Mouse (Mus musculus) megakaryocyte, adult 5-6 weeks (primary cell): ENCODE data around the gene Arhgap31. TPM values are rescaled to one million over a fixed set of nuclear protein-coding genes. Genes with fewer than 3 reads are reported as not detected.
"Not testable (repeated sequence)": the region's sequence is repeated elsewhere in the genome, so short reads cannot be mapped to it uniquely, and the experiment has no call there.

Experiments
- ATAC-seq: 2 replicates; pipeline ENCODE4 v1.8.0; 2016; ENCODE audit warnings: mild to moderate bottlenecking, inconsistent platforms; ENCODE audit not compliant: poor library complexity, severe bottlenecking
- total RNA-seq, 2 experiments: library from RNA; stranded (forward) in 1 of 2; stranded (reverse) in 1 of 2; fragments of 153-499, 151-499 nt in 1 of 2; fragments of 221-1000, 200-1000 nt in 1 of 2; gene quantifications; 2 replicates each; pipeline versions ENCODE4 v1.2.3 to v1.2.4; 2015 to 2017

The Arhgap31 gene
- total RNA-seq, 2 experiments from 2014 or later = 10.0 to 20.4 TPM

GRCm38 (mm10) chr16:38689786-38690185, 23.3 kb downstream of the Arhgap31 start:
- no peak for ATAC-seq

- ATAC-seq = no peak
Observed at GRCm38 (mm10) chr16:38688531-38689264, 24.4 kb downstream of the Arhgap31 start.

DNA sequence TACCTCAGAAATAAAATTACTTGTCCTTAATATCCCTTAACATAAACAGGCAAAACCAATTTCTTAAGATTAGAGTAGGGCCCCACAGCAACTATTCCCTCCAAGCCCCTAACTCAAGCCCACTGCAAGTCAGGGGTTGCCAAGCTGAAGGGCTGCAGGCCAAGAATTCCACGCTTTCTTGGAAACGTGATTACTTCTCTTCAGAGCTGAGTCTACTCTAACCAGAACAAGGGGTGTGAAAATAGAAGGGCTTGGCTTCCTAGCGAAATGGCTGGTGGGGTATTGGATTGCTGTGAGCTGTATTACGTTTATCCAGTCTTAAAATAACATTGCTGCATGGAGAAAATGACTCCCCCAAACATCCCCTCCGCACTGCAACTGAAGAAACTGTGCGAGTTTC, 25.4 kb downstream of the Arhgap31 start:
- ATAC-seq = no peak

GRCm38 (mm10) chr16:38683094-38683493, 30.0 kb downstream of the Arhgap31 start:
- ATAC-seq = no peak

DNA sequence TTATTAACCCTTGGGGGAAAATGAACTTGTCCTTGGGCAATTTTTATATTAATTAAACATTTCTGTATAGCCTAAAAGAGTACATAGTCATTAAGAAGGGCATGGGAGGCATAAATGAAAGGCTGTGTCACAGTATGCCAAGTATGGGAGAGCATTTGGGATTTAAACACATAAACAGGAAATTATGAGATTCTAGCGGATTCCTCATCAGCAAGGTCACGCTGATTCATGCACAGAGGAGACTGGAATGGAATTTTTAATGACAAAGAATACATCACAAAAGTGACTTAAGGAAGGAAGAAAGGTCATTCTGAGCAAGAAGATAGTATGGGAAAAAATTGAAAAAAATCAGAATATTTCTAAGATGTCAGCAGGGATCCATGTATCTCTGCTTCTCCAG, 31.8 kb downstream of the Arhgap31 start:
- no peak for ATAC-seq

- peak; percentile 68 for ATAC-seq
Observed at GRCm38 (mm10) chr16:38679431-38680021, 33.5 kb downstream of the Arhgap31 start.

GRCm38 (mm10) chr16:38678853-38679252, 34.2 kb downstream of the Arhgap31 start:
- ATAC-seq = peak; percentile 65

DNA sequence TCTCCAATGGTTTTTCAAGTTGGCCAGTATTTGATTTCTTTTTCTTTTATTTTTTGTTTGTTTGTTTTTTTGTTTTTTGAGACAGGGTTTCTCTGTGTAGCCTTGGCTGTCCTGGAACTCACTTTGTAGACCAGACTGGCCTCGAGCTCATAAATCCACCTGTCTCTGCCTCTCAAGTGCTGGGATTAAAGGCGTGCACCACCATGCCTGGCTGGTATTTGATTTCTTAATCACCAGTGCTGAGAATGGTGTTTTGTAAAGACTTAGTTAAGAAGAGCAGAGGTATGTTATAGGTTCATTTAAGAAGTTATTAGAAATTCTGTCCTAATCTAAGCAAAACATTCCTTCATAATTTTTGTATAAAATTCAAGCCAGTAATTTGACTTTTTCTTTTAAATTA, 35.1 kb downstream of the Arhgap31 start:
- ATAC-seq = not testable (repeated sequence)

- no peak; the same call in 1 of the 2 replicates for ATAC-seq
Observed at GRCm38 (mm10) chr16:38677171-38677570, 35.9 kb downstream of the Arhgap31 start.

- no peak for ATAC-seq
Observed at GRCm38 (mm10) chr16:38676647-38677046, 36.4 kb downstream of the Arhgap31 start.

GRCm38 (mm10) chr16:38675600-38676335, 37.3 kb downstream of the Arhgap31 start:
- no peak for ATAC-seq

DNA sequence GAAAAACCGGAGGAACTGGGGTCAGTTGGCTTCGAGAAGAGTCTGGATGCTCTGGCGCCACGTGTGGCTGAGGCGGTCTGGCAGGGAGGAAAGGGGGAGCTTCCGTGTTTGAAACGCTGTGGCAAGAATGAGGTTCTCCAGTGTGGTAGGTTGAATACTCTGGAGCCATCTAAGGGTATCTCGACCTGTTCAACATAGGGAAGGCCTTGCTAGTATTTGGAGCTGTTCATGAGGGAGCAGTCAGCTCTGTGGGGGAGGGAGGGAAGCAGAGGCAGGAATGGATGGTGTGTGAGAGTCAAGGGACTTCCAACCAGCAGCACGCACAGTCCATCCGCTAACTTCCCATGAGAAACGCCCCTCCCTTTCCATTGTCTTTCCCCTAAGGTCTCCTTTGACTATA, 38.2 kb downstream of the Arhgap31 start:
- ATAC-seq = no peak

GRCm38 (mm10) chr16:38673511-38673910, 39.6 kb downstream of the Arhgap31 start:
- no peak for ATAC-seq

- no peak for ATAC-seq
Observed at GRCm38 (mm10) chr16:38672947-38673346, 40.1 kb downstream of the Arhgap31 start.

DNA sequence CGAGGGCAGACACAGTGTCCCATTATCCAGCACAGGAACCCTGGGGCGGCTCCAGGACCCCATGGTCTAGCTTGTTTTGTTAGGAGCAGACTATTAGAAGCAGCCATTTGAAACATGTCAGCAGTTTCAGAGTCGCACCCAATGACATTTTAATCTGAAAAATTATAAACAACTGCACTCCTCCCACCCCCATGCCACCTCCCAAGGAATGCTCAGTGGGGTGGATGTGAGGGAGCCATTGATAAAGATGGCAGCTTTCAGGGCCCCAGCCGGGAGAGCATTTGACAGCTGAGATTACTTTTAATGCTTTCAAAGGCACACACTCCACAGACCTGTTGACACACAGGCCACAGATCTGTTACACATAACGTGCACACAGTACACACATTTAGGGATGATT, 40.7 kb downstream of the Arhgap31 start:
- ATAC-seq = no peak

DNA sequence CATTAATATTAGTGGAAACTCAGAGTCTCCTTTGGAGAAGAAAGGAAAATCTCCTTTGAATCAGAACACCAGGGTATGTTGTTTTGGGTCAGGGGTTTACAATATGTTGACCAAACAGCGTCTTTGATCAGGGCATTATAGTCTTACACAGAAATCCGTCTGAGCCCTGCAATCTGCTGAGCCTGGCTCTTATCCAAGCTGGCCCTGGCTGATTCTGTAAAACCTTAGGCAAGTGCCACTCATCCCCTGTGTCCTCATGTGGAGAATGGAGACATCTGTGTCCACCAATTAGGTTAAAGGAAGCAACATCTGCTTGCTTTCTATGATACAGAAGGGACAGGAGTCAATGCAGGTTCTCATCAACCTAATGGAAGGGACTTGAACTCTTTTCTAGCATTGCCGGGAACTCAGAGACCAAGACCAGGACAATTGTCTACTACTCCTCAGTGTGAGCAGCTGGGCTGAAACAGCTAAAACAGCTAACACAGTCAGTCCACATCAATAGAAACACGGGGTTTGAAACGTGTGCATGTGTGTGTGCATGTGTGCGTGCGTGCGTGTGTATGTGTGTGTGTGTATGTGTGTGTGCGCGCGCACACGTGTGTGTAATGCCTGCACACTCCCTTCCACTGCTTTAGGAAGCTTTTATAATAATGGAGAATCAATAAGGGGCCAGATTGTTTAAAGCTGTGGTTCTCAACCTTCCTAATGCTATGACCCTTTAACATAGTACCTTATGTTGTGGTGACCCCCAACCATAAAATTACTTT, 42.3 kb downstream of the Arhgap31 start:
- no peak for ATAC-seq

DNA sequence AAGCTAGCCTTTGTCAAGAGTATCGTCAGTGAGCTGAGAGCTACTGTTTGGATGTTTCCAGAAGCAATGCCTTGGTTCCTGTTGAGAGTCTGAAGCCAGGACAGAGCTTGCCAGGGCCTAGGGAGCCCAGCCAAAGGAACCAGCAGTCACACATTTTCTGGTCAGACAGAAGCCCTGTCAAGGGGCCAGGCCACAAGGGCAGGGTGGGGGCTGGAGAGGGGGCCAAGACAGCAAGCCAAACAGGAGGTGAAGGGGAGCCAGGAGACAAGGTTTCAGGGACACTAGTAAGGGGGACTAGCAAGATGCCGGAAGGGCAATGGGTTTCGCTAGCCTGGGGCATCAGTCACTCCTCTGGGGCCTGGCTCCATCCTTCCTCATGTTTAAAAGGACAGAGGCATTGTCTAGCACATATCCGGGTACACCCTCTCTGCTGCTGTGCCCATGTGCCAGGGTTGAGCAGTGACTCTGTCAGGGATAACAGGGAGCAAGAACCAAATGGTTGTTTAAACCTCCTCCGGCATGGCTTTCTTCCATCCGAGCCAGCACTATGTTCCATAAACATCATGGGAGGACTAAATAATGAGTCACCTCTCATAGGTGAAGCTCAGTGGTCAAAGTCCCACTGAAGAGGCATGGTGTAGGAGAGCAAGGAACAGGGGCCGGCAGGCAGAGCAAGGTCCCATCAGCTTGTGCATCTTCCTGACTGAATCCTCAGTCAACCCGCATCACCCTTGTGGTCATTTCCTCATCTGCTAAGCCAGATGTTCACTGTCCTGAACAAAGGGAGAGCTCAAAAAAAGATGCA, 44.0 kb downstream of the Arhgap31 start:
- no peak for ATAC-seq

DNA sequence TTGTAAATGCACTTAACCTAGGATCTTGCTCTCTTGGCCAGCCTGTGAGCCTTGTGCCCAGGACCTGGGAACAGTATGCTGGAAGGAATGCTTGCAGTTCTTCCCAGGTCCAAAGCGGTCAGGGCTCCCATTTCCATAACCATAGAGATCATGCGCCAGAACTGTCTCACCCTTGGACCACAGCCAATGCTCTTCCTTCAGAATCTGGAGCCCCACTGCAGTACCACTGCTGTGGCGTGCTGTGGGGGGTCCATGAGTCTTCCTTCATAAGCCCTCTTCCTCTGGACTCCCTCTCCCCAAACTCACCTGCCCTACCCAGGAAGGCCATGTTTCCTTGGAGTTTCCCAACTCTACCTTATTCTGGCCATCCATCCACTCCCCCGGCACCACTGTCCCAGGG, 46.6 kb downstream of the Arhgap31 start:
- ATAC-seq = no peak

GRCm38 (mm10) chr16:38666016-38666415, 47.1 kb downstream of the Arhgap31 start:
- no peak for ATAC-seq

GRCm38 (mm10) chr16:38662575-38662974, 50.5 kb downstream of the Arhgap31 start:
- ATAC-seq = no peak
